Mouse (Mus musculus) layer of hippocampus, postnatal 25 days (tissue): ENCODE results near the gene Cdk5r1. TPM values are rescaled to one million over a fixed set of nuclear protein-coding genes. Genes with fewer than 3 reads are reported as not detected.

Experiments used
- DNase-seq, 2 experiments: peaks; one replicate each; pipeline ENCODE4 v3.0.0; 2022; ENCODE audit warnings: mixed read lengths in 2 of 2, low spot score in 1 of 2; ENCODE audit errors: extremely low spot score in 1 of 2
- total RNA-seq, 2 experiments: library from RNA; stranded (reverse); gene quantifications; 2 replicates each; pipeline ENCODE4 v1.2.3; 2021

Gene Cdk5r1
- total RNA-seq, 2 experiments from 2014 or later: 233 to 240 TPM

- no peak for DNase-seq
Observed at GRCm38 (mm10) chr11:80527697-80528096, 50.9 kb downstream of the Cdk5r1 start.

GRCm38 (mm10) chr11:80529149-80529548, 52.3 kb downstream of the Cdk5r1 start:
- DNase-seq: no peak

Other genes starting within 250 kb of the Cdk5r1 start
- gene Rhbdl3, start 176.1 kb upstream of the Cdk5r1 start, total RNA-seq: 10 to 100 TPM; 27.4 to 28.3 TPM
- gene 5730455P16Rik, start 99.0 kb upstream of the Cdk5r1 start, total RNA-seq: 10 to 100 TPM; 48.6 to 53.0 TPM
- gene Zfp207, start 93.7 kb upstream of the Cdk5r1 start, total RNA-seq: 100 to 1,000 TPM; 133 to 153 TPM
- gene Psmd11, start 48.4 kb upstream of the Cdk5r1 start, total RNA-seq: 10 to 100 TPM; 91.5 to 93.1 TPM